8 mouse cellular contexts compared by ENCODE assay signal in genomic region chr19:42777801-42778200, GRCm38 (mm10). TPM values are rescaled to one million over a fixed set of nuclear protein-coding genes. Genes with fewer than 3 reads are reported as not detected.
DNase-seq lines count a peak whose midpoint lies in the region; ATAC-seq and TF ChIP-seq lines count a peak whose summit lies in the region.

No protein-coding gene starts in this region.

- H3K4me1 ChIP-seq in heart, embryonic 10.5 days: peaks cover 23% of the 10 kb centered on the region
- peaks cover 2 to 8% of the 10 kb centered on the region in 2 experiments; a peak in 3 of 4 replicates for H3K4me1 ChIP-seq in liver, embryonic 14.5 days (replicated peaks; ENCODE audit: control insufficient read depth in 2 of 2, insufficient read depth in 2 of 2, low read length in 1 of 2)

- no peaks in the 10 kb centered on the region for H3K27me3 ChIP-seq in heart, embryonic 10.5 days (ENCODE audit: insufficient read depth, poor library complexity, severe bottlenecking)
- H3K27me3 ChIP-seq in liver, embryonic 14.5 days (ENCODE audit: control insufficient read depth, insufficient read depth, low read length): no peaks in the 10 kb centered on the region

- no peak overlapping the region for H3K4me2 ChIP-seq in liver, embryonic 14.5 days (ENCODE audit: low read depth)

- no peaks in the 10 kb centered on the region for H3K9me3 ChIP-seq in heart, embryonic 10.5 days
- no peaks in the 10 kb centered on the region for H3K9me3 ChIP-seq in liver, embryonic 14.5 days (ENCODE audit: control insufficient read depth, low read length)

- DNase-seq in heart, postnatal 4 days: peak; percentile 44
- DNase-seq in heart, embryonic 10.5 days (ENCODE audit: low spot score): no peak
- DNase-seq in A20 (ENCODE audit: low read depth, low spot score) (peak; percentile 62), NIH3T3 (ENCODE audit: low read depth) (peak; percentile 66)
- DNase-seq in liver, embryonic 14.5 days (ENCODE audit: low read depth in 3 of 3, low spot score in 3 of 3): peak in 2 of 3 experiments; percentile 13 to 19
- DNase-seq in thymus, postnatal 36 days: peak; percentile 46 to 51
- DNase-seq in urinary bladder, postnatal 4 days (ENCODE audit: low spot score in 2 of 2): no peak
- no peak for DNase-seq in heart, adult 9 months (ENCODE audit: low spot score in 2 of 2)

- H3K9ac ChIP-seq in liver, embryonic 14.5 days (replicated peaks): no peak overlapping the region

- ATAC-seq in liver, embryonic 14.5 days (ENCODE audit: insufficient read depth): no peak

- peak; percentile 72 for TF ChIP-seq CTCF in liver, embryonic 14.5 days (IDR thresholded peaks at IDR 0.05; ENCODE audit: low read depth)

- H3K4me3 ChIP-seq in heart, embryonic 10.5 days: no peak overlapping the region
- no peak overlapping the region for H3K4me3 ChIP-seq in liver, embryonic 14.5 days (ENCODE audit: insufficient read depth in 1 of 2, low read depth in 2 of 2, low read length in 2 of 2)

- WGBS in heart, embryonic 10.5 days: 75% methylated on average over 5 of the region's 5 CpGs
- 62% methylated on average over 5 of the region's 5 CpGs for WGBS in liver, embryonic 14.5 days (ENCODE audit: insufficient replicate concordance)

- H3K27ac ChIP-seq in heart, embryonic 10.5 days: no peak overlapping the region; the same call in 1 of the 2 replicates
- no peak overlapping the region for H3K27ac ChIP-seq in liver, embryonic 14.5 days

- no peak for TF ChIP-seq EP300 in liver, embryonic 14.5 days (IDR thresholded peaks at IDR 0.05; ENCODE audit: low read depth)

- H3K36me3 ChIP-seq in heart, embryonic 10.5 days: 0 out of 2 replicates have a peak, but pooled peaks cover 5% of the 10 kb centered on the region
- no peaks in the 10 kb centered on the region for H3K36me3 ChIP-seq in liver, embryonic 14.5 days (replicated peaks; ENCODE audit: control insufficient read depth, insufficient read depth, low read depth)

RNA-seq across cellular contexts. Expression of gene Hps1, which starts 2.0 kb away (rescaled TPM):
- total RNA-seq in heart, postnatal 4 days (2021): 1 to 10 TPM; 3.4 to 3.5 TPM
- 9.2 and 11.6 TPM in 2 replicates for polyA plus RNA-seq in heart, embryonic 10.5 days (2016; fragmentation: Nextera tagmentation; extraction: Ambion mirVana)
- 6.1 and 6.2 TPM in 2 replicates for polyA plus RNA-seq in liver, embryonic 14.5 days (2012; rRNA removed)
- polyA plus RNA-seq in liver, embryonic 14.5 days (2014; fragmentation: Nextera tagmentation; extraction: Ambion mirVana): 4.6 and 5.1 TPM in 2 replicates

RNA-seq across cellular contexts. Expression of gene Pyroxd2, which starts 25.2 kb away (rescaled TPM):
- total RNA-seq in heart, postnatal 4 days (2021): 1 to 10 TPM; 7.6 to 8.2 TPM
- polyA plus RNA-seq in heart, embryonic 10.5 days (2016; fragmentation: Nextera tagmentation; extraction: Ambion mirVana): 1.5 and 2.8 TPM in 2 replicates
- polyA plus RNA-seq in liver, embryonic 14.5 days (2012; rRNA removed): 2.8 and 3.2 TPM in 2 replicates
- polyA plus RNA-seq in liver, embryonic 14.5 days (2014; fragmentation: Nextera tagmentation; extraction: Ambion mirVana): 1.4 and 2.0 TPM in 2 replicates

Comparison
In these comparisons a context has a peak if more than half of its experiments do, and no peak if none do; other contexts are left out.
1. DNase-seq: peak in heart, postnatal 4 days (single experiment), A20 (single experiment), NIH3T3 (single experiment), liver, embryonic 14.5 days (2 of 3) and thymus, postnatal 36 days (2 of 2); none in heart, embryonic 10.5 days (single experiment), urinary bladder, postnatal 4 days (0 of 2) and heart, adult 9 months (0 of 2).